Mouse (Mus musculus) v-Abl transformed pro-B cells (cell line): ENCODE measurements at regions not wholly inside any gene's neighbourhood (a gene's known extent, or its start where the extent isn't known, plus 50 kb on each side); places are given as distances from the start of the nearest gene placed in this dataset.

Experiments
- in situ Hi-C, 2 experiments: fragments of 400-800 bp; cut with MboI; formaldehyde crosslinking; loops; one replicate each; pipeline ENCODE4 v1.15.1; 2025; ENCODE audit not compliant: unreplicated experiment in 2 of 2

- in situ Hi-C loops: no loop called here
These were observed 58.8 kb upstream of the L3mbtl3 start for GRCm38 (mm10) chr10:26434586-26434985.

GRCm38 (mm10) chr10:26440720-26441119, 64.9 kb upstream of the L3mbtl3 start:
- in situ Hi-C loops: no loop called here

DNA sequence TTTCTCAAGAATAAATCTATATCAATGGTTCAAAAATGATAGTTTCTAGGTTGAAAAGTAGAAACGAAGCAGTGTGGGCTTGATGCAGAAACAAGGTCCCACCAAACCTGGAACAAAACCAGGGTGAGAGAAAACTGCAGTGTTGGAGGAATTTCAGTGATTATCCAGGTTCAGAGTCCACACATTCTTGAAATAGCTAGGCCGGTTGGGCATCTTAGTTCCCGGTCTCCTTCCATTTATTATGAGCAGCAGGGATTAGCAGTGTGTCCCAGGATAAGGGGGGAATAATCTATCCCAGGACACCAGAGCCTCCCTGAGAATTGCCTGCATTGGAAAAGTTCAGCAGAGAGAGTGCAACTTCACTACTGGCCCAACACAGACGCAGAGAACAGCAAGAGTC, 108.5 kb upstream of the L3mbtl3 start:
- in situ Hi-C loops: loop anchor here in 1 of 2 experiments (25.0 kb wide), 1 partner anchor 228 kb away; no protein-coding TSS in a partner anchor

- in situ Hi-C loops: loop anchor here (5.0 to 25.0 kb wide), 8 partner anchors 117 to 506 kb away; partner anchors contain the start of genes Arhgap18 (in 2 of the 2) and L3mbtl3 (in 1 of the 2)
These were observed 115.6 kb upstream of the L3mbtl3 start for GRCm38 (mm10) chr10:26491351-26491750.

DNA sequence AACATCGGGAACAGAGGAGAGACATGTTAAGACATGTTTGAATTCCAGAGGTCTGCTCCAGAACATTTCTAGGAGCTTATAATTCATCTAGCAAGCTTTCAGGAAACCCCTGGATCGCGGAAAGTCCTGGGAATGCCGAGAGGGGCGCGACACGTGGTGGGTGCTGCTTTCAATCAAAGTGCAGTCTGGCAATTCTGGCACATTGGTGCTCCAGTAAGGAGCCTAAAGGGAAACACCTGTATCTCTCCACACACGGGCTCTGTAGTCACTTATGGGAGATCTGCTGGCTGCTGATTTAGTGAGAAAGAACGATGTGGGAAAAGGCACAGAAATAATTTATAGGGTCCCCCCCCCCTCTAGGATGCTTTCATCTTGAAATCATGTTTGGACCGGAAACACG, 116.4 kb upstream of the L3mbtl3 start:
- in situ Hi-C loops: loop anchor here (5.0 to 25.0 kb wide), 8 partner anchors 117 to 505 kb away; partner anchors contain the start of genes Arhgap18 (in 2 of the 2) and L3mbtl3 (in 1 of the 2)

GRCm38 (mm10) chr10:26492856-26493484, 117.2 kb upstream of the L3mbtl3 start:
- in situ Hi-C loops: loop anchor here (5.0 to 25.0 kb wide), 8 partner anchors 118 to 504 kb away; partner anchors contain the start of genes Arhgap18 (in 2 of the 2) and L3mbtl3 (in 1 of the 2)

- in situ Hi-C loops: loop anchor here (5.0 to 25.0 kb wide), 8 partner anchors 119 to 504 kb away; partner anchors contain the start of genes Arhgap18 (in 2 of the 2) and L3mbtl3 (in 1 of the 2)
These were observed 118.0 kb upstream of the L3mbtl3 start for GRCm38 (mm10) chr10:26493801-26494200.

- in situ Hi-C loops: loop anchor here (5.0 to 25.0 kb wide), 8 partner anchors 120 to 503 kb away; partner anchors contain the start of genes Arhgap18 (in 2 of the 2) and L3mbtl3 (in 1 of the 2)
These were observed 118.6 kb upstream of the L3mbtl3 start for GRCm38 (mm10) chr10:26494380-26494781.

DNA sequence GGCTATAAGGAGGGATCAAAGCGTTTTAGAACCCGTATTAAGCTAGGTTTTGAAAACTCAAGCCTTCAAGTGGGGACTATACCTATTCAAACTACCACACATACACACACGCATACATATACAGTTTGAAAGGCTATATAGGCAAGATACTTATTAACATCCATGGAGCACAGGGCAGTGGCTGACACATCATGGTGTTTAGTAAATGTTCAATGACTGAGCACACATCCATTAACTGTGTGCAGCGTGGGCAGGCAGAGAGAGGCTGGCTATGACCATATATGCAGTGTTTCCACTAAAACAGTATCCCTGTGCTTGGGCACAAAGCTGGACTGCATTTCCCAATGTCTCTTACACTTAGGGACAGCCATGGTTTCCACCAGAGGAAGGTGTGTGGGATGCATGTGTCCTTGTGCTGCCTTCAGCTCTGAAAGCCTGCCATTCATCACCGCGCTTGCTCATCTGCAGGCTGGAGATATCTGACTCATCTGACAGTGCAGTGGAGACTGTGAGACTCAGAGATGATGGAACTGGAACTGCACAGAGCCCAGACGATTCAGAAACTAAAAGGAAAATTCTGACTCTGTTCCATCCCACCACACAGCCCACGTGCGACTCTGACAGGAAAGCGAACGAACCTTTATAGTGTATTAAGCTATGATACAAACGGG, 124.6 kb upstream of the L3mbtl3 start:
- in situ Hi-C loops: no loop called here

DNA sequence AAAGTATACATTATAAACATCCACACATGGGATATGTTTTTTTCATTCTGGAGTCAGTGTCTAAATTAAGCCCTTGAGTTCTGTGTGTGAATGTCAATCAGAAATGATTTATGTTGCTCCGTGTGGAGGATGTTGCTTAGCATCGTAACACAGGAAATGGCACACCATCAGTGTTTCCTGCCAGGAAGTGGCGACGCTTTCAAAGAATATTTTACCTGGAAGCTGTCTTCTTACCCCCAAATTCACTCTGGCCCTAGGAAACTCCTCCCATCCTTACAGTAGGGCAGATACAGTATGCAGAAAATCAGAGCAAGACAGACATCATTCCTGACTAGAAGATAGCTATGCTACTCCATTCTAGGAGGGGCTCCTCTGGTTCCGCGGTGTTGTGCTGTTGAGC, 145.1 kb upstream of the L3mbtl3 start:
- in situ Hi-C loops: no loop called here

GRCm38 (mm10) chr10:26525848-26526546, 150.2 kb upstream of the L3mbtl3 start:
- in situ Hi-C loops: no loop called here

DNA sequence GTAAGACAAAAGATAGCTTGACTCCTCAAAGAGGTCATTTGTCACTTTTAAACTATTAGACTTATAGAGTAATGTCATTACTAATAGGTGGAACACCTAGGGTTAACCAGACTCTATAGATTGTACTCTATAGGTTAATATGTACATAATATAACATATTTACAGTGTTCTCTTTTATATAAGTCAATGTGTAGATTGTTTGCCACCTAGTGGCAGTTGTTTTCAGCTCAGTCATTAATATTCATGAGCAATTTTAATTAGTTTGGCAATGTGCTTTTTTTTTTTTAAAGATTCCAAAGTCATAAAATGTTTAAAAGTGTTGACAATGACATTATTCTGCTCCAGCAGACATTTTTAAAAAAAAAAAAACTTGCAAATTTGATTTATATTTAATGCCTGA, 164.4 kb upstream of the L3mbtl3 start:
- in situ Hi-C loops: no loop called here

DNA sequence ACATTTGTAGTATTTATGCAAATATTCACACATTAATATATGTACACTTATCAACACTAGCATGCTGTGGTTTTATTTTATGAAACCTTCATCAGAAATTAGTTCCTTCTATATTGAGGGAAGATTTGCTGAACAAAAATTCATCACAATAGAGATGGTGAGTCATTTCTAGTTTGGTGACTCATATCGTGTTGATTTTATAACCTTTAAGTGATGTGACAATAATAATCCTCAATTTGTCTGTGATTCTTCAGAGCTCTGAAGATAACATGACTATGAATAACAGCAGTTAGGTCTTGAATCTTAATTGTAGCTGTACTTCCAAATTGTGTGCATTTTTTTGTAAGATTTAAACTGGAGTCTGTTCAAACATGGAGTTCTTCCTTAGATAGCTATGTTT, 168.3 kb upstream of the L3mbtl3 start:
- in situ Hi-C loops: no loop called here

DNA sequence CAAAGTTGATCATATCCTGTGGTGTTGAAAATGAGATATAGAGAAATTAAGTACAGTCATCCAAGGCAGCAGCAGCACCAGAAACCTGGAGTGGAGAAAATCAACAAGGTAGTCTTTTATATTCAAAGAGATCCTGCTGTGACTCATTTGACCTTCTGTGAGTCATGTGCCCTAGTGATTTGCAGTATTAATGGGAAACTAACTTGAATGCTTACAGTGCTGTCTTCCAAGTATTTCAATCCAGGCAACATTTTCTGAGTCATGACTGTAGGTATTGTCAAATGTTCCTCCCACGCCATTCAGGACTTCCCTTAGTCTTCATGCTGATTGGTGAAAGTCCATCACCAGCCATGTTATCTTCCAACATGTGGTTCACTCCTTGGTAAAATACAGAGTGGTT, 169.0 kb upstream of the L3mbtl3 start:
- in situ Hi-C loops: no loop called here

DNA sequence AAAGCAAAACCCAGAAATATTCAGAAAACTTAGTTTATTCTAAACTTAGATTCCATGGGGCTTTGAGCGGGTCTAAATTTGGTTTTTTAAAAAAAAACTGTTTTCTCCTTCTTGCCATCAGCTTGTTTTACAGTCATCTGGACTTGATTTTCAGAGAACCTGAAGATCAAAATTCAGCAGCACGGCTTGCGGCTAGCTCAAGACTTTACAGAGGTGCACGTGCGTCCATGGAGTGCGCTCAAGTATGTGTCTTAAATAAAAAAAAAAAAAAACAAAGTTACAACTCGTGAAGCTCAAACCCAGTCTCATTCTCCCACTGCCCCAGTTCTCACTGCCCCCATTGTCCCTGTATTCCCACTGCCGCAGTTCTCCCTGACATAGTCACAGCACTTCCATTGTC, 180.5 kb upstream of the L3mbtl3 start:
- in situ Hi-C loops: no loop called here

DNA sequence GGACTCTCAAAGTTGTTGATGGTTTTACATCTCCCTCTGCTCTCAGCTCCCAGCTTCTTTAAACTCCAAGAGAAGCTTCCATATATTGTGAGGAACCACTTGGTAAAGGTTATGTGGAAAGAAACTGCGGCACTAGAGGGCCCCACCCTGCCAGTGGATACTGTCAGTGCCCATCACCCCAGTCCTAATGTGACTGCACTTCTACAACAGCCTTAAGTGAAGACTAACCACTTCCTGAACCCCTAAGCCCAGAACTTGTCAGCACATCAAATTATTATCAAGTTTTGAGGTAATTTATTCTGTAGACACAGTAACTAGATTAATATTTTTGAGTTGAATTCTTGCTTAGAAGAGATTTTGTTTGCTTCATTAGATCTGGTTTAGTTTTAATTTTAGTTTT, 182.3 kb upstream of the L3mbtl3 start:
- in situ Hi-C loops: no loop called here

DNA sequence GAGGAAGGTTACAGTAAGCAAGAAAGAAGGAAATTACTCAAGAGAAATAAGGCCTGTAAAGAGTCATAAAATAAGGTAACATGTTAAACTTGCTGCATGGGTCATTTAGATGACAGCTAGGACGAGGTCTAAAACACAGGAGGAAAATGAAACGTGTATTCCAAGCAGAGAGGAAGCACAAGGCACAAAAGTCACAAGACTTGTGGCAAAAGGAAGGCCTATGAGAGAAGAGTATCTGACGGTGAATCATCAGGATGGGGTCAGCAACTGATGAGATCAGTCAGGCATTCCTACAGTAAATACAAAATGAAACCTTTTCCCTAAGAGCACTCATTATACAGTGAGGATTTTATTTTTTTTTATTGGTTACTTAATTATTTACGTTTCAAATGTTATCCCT, 183.6 kb upstream of the L3mbtl3 start:
- in situ Hi-C loops: no loop called here

GRCm38 (mm10) chr10:26560456-26560855, 184.7 kb upstream of the L3mbtl3 start:
- in situ Hi-C loops: no loop called here

DNA sequence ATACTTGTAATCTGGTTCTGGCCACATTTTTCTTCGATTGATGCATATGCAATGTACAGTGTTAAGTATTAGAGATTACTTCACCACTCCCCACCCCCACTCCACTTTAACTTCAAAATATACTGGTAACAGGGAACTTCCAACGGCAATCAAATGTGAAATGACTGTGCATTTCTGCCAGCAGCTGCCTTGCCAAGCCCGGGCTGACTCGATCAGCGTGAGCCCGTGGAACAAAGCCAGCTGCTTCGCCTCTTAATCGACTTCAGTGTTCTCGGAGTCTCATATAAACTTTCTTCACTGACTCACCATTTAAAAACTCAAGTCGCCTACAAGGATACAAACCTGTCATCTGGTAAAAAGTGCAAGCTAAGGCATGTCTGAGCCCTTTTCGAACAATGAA, 188.7 kb upstream of the L3mbtl3 start:
- in situ Hi-C loops: no loop called here

DNA sequence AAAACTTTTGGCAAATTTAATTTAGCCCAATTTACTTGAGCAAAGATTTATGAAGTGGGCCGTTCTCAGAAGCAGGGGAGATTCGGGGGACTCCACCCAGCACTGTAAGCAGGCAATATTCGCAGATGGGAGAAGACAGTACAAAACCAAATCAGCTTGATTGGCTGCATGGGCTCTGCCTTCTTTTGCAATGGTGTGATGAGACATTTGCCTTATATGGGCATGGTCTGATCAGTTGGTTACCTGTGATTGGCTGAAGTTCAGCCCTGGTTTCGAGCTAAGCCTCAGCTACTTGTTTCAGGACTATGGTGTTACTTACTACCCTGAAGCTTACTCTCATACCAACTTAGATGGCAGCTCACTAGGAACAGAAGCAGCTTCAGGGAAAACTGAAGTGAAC, 185.6 kb upstream of the Arhgap18 start:
- in situ Hi-C loops: no loop called here

DNA sequence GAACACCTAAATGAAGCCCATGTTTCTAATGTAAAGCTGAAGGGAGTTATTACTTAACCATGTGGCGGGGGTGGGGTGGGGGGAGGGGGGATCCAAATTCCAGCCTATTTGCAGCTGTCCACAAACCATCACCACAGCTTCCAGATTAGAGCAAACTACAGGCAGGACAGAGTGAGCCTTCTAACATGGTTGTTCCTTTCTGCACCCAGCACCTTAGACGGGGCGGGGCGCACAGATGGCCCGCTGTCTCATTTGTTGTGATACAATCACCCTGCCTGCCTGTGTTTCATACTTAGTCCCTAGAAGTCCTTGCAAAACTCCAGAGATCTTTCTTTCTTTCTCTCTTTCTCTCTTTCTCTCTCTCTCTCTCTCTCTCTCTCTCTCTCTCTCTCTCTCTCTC, 182.8 kb upstream of the Arhgap18 start:
- in situ Hi-C loops: no loop called here
